Mouse (Mus musculus): ENCODE data around the gene Cept1.

GRCm38 (mm10) chr3:106452616-106453015 is 95.0 kb downstream of the Cept1 start:
- no peak for TF ChIP-seq CTCF (IDR thresholded peaks at IDR 0.05; ENCODE audit: low read depth)
- TF ChIP-seq EP300 (IDR thresholded peaks at IDR 0.05; ENCODE audit: low read depth) = no peak

All from liver, postnatal 0 days (tissue).